Mouse (Mus musculus): ENCODE measurements around the gene Pou5f1. TPM values are rescaled to one million over a fixed set of nuclear protein-coding genes. Genes with fewer than 3 reads are reported as not detected.

Gene Pou5f1
- polyA plus RNA-seq, 1 experiment from 2014 or later = not detected

DNA sequence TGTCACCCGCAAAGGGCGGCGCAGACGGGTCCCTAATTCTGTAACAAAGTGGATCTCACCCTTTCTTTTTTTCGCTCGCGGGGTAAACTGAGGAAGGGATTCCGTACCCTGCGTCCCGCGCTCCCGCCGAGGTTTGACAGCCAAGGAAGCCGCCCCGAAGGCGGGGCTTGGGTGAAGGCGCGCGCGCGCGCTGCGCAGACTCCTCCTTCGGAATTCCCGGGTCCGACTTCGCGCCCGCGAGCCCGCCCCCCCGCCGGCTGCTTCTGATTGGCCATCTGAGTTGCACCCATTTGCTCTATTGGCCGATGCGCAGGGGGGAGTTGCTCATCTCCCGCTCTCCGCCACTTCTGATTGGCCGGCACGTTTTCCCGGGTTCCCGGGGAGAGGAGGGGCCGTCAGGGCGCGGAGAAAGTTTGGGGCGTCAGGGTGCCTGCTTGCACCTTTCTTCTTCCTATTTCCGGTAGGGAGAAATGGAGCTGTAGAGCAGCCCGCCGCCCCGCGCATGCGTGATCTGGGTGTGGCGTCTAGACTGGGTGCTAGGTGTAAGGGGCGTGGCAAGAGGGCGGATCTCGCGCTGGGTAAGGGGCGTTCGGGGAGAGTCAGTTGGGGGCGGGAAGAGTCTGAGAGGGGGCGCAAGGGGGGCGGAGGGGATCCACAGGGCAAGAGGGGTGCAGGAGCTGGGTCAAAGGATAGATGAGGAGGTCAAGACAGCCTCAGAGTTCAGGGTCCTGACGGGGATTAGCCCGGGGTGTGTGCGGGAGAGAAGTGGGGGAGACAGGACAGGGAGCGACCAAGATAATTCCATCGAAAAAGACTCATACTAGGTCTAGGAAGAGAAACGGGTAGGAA is 11.1 kb downstream of the Pou5f1 start, which contains the start of the genes Tcf19 and Cchcr1:
Tcf19 (minus strand) TSS at position 173 of the 849 bp plus-strand sequence.
Cchcr1 (plus strand) TSS at position 449 of the 849 bp plus-strand sequence.
- Histone ChIP-seq H3K9me3 (ENCODE audit: control insufficient read depth) (no peaks in the 10 kb centered on the region), H3K4me2 (replicated peaks; ENCODE audit: low read depth) (peak within 1 kb of the TSS; percentile 89), H3K27ac (ENCODE audit: low read depth, low read length) (peak within 1 kb of the TSS; percentile 9; the same call in 1 of the 2 replicates), H3K27me3 (replicated peaks; ENCODE audit: control insufficient read depth, insufficient read depth, low read length) (no peaks in the 10 kb centered on the region), H3K4me3 (ENCODE audit: low read depth, low read length) (peak within 1 kb of the TSS; percentile 65), H3K9ac (ENCODE audit: low read depth, low read length) (peak within 1 kb of the TSS; percentile 51; the same call in 1 of the 2 replicates), H3K36me3 (ENCODE audit: control insufficient read depth, insufficient read depth) (0 out of 2 replicates have a peak, but pooled peaks cover 11% of the 10 kb centered on the region), H3K4me1 (replicated peaks; ENCODE audit: control insufficient read depth, insufficient read depth, low read length) (no peaks in the 10 kb centered on the region; the same call in none of the 2 replicates)
- peak; percentile 98 for ATAC-seq
- under 1% methylated on average over 67 of the region's 67 CpGs for WGBS
- TF ChIP-seq CTCF (IDR thresholded peaks at IDR 0.05; ENCODE audit: low read depth) = no peak

DNA sequence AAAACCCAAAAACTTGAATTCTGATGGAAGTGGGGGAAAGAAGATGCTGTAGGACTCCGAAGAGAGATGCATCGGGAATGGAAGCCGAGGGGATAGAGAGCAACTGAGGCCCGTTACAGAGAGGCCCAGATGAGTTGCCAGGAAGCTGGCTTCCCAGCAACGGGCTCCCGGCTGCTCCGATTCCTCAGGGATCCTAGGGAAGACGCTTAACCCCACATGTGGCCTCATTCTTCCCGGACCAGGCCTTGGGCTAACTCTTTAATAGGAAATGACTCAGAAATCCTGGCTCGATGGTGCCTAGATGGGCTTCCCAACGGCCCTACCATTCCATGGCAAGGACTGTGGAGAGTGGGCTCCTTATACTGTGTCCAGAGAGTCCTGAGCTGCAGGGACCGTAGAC is 11.7 kb downstream of the Pou5f1 start:
- Histone ChIP-seq H3K27ac (ENCODE audit: low read depth, low read length) (no peak overlapping the region), H3K9ac (ENCODE audit: low read depth, low read length) (peak overlapping the region; percentile 51; the same call in 1 of the 2 replicates), H3K4me2 (replicated peaks; ENCODE audit: low read depth) (peak overlapping the region; percentile 89), H3K4me1 (replicated peaks; ENCODE audit: control insufficient read depth, insufficient read depth, low read length) (no peaks in the 10 kb centered on the region; the same call in none of the 2 replicates), H3K27me3 (replicated peaks; ENCODE audit: control insufficient read depth, insufficient read depth, low read length) (no peaks in the 10 kb centered on the region), H3K4me3 (ENCODE audit: low read depth, low read length) (peak overlapping the region; percentile 65), H3K9me3 (ENCODE audit: control insufficient read depth) (no peaks in the 10 kb centered on the region), H3K36me3 (ENCODE audit: control insufficient read depth, insufficient read depth) (0 out of 2 replicates have a peak, but pooled peaks cover 11% of the 10 kb centered on the region)
- ATAC-seq = no peak
- no peak for TF ChIP-seq CTCF (IDR thresholded peaks at IDR 0.05; ENCODE audit: low read depth)
- 4% methylated on average over 12 of the region's 12 CpGs for WGBS

DNA sequence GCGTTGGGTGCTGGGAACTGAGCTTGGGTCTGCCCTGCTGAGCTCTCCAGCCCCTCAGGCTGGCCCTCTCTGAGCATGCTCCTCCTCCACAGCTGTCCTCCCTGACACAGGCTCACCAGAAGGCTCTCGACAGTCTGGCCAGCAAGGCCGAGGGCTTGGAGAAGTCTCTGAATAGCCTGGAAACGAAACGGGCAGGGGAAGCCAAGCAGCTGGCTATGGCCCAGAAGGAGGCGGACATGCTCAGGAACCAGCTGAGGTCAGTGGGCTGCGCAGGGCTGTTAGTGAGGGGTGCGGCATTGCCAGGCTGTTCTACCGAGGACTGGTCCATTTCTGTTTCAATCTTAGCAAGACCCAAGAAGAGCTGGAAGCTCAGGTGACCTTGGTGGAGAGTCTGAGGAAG is 18.5 kb downstream of the Pou5f1 start:
- no peaks in the 10 kb centered on the region for H3K9me3 ChIP-seq (ENCODE audit: control insufficient read depth)
- no peaks in the 10 kb centered on the region for H3K4me1 ChIP-seq (replicated peaks; ENCODE audit: control insufficient read depth, insufficient read depth, low read length)
- H3K4me3 ChIP-seq (ENCODE audit: low read depth, low read length) = no peak overlapping the region
- H3K27ac ChIP-seq (ENCODE audit: low read depth, low read length) = no peak overlapping the region
- no peak overlapping the region for H3K4me2 ChIP-seq (replicated peaks; ENCODE audit: low read depth)
- H3K27me3 ChIP-seq (replicated peaks; ENCODE audit: control insufficient read depth, insufficient read depth, low read length) = no peaks in the 10 kb centered on the region
- no peak for ATAC-seq
- 76% methylated on average over 9 of the region's 9 CpGs for WGBS
- no peak for TF ChIP-seq CTCF (IDR thresholded peaks at IDR 0.05; ENCODE audit: low read depth)
- peaks cover 38% of the 10 kb centered on the region for H3K36me3 ChIP-seq (ENCODE audit: control insufficient read depth, insufficient read depth)
- no peak overlapping the region for H3K9ac ChIP-seq (ENCODE audit: low read depth, low read length)

DNA sequence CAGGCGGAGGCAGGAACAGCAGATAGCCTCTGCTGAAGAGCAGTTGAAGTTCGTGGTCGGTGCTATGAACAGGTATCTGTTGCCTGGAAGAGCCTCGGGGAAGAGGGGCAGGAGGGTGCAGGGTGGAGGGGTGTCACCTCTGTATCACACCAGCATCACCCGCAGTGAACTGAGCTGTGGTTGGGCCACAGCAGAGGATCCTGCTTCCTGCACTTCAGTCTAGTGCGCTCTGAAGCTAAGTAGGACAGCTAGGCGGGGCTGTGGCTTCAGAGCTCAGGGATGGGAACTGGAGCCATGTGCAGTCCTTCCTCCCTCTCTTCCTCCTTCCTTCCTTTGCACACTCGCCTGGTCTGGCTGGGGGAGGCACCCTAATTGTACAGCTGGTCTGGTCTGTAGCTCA is 20.8 kb downstream of the Pou5f1 start:
- 83% methylated on average over 8 of the region's 8 CpGs for WGBS
- Histone ChIP-seq H3K9me3 (ENCODE audit: control insufficient read depth) (no peaks in the 10 kb centered on the region), H3K4me1 (replicated peaks; ENCODE audit: control insufficient read depth, insufficient read depth, low read length) (no peaks in the 10 kb centered on the region), H3K27ac (ENCODE audit: low read depth, low read length) (no peak overlapping the region), H3K36me3 (ENCODE audit: control insufficient read depth, insufficient read depth) (peaks cover 48% of the 10 kb centered on the region), H3K9ac (ENCODE audit: low read depth, low read length) (no peak overlapping the region), H3K4me3 (ENCODE audit: low read depth, low read length) (no peak overlapping the region), H3K4me2 (replicated peaks; ENCODE audit: low read depth) (no peak overlapping the region), H3K27me3 (replicated peaks; ENCODE audit: control insufficient read depth, insufficient read depth, low read length) (no peaks in the 10 kb centered on the region)
- no peak for TF ChIP-seq CTCF (IDR thresholded peaks at IDR 0.05; ENCODE audit: low read depth)
- ATAC-seq = no peak

DNA sequence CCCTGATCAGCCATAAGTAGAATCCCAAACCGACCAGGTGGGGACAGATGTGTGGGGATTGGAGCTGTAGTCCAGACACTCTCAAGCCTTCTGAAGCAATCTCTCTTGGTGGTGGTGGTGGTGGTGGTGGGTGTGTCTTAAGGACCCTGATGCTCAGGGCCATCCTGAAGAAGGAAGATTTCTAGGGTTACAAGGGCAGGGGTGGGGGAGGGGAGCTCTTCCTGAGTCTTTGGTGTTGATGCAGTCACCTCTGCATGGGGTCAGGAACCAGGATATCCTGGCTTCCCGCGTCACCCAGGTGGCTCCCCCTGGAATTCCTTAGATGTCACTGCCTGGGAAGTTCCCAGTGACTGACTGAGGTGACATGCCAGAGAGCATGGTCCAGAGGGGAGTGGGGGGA is 26.5 kb downstream of the Pou5f1 start:
- no peak for ATAC-seq
- WGBS = 15% methylated on average over 3 of the region's 3 CpGs
- no peak overlapping the region for H3K4me2 ChIP-seq (replicated peaks; ENCODE audit: low read depth)
- peaks cover 22% of the 10 kb centered on the region; the same call in 1 of the 2 replicates for H3K36me3 ChIP-seq (ENCODE audit: control insufficient read depth, insufficient read depth)
- no peak for TF ChIP-seq CTCF (IDR thresholded peaks at IDR 0.05; ENCODE audit: low read depth)
- H3K27me3 ChIP-seq (replicated peaks; ENCODE audit: control insufficient read depth, insufficient read depth, low read length) = no peaks in the 10 kb centered on the region
- H3K9ac ChIP-seq (ENCODE audit: low read depth, low read length) = no peak overlapping the region
- no peak overlapping the region for H3K4me3 ChIP-seq (ENCODE audit: low read depth, low read length)
- no peak overlapping the region for H3K27ac ChIP-seq (ENCODE audit: low read depth, low read length)
- no peaks in the 10 kb centered on the region for H3K4me1 ChIP-seq (replicated peaks; ENCODE audit: control insufficient read depth, insufficient read depth, low read length)
- no peaks in the 10 kb centered on the region for H3K9me3 ChIP-seq (ENCODE audit: control insufficient read depth)

DNA sequence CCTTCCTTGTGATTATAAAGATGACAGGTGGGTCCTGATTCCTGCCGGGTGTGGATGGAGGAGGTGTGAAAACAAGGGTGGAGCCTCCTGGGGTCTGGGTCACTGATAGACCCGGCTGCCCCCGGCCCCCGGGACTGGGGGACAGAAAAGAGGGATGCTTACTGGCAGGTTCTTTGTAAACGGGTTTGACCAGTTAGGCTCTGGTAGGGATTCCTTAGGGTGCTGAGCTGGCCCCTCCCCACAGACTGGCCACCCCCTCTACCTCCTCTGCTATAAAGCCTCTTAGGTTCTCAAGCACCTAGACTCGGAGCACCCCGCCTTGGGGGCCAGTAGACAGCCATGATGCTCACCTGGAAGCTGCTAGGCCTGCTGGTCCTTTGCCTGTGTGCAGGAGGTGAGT is 27.1 kb downstream of the Pou5f1 start, which contains the start of gene Psors1c2:
Psors1c2 (plus strand) TSS at position 301 of the 400 bp plus-strand sequence.
- no peak for TF ChIP-seq CTCF (IDR thresholded peaks at IDR 0.05; ENCODE audit: low read depth)
- H3K36me3 ChIP-seq (ENCODE audit: control insufficient read depth, insufficient read depth) = peaks cover 22% of the 10 kb centered on the region; the same call in 1 of the 2 replicates
- no peak within 1 kb of the TSS for H3K9ac ChIP-seq (ENCODE audit: low read depth, low read length)
- H3K27ac ChIP-seq (ENCODE audit: low read depth, low read length) = no peak within 1 kb of the TSS
- H3K4me3 ChIP-seq (ENCODE audit: low read depth, low read length) = no peak within 1 kb of the TSS
- H3K4me1 ChIP-seq (replicated peaks; ENCODE audit: control insufficient read depth, insufficient read depth, low read length) = no peaks in the 10 kb centered on the region
- H3K27me3 ChIP-seq (replicated peaks; ENCODE audit: control insufficient read depth, insufficient read depth, low read length) = no peaks in the 10 kb centered on the region
- ATAC-seq = no peak
- no peak within 1 kb of the TSS for H3K4me2 ChIP-seq (replicated peaks; ENCODE audit: low read depth)
- no peaks in the 10 kb centered on the region for H3K9me3 ChIP-seq (ENCODE audit: control insufficient read depth)
- 16% methylated on average over 7 of the region's 7 CpGs for WGBS

All from intestine, postnatal 0 days (tissue).